Mouse (Mus musculus) c-Kit-positive CD71-negative TER-119-negative erythroid progenitor cells, embryonic 14.5 days (primary cell): Measurements from ENCODE around the gene Inmt.

Source experiments
- DNase-seq: peaks from one replicate; pipeline ENCODE4 v3.0.0-alpha.2; 2013; ENCODE audit warnings: low read depth

The Inmt gene

DNA sequence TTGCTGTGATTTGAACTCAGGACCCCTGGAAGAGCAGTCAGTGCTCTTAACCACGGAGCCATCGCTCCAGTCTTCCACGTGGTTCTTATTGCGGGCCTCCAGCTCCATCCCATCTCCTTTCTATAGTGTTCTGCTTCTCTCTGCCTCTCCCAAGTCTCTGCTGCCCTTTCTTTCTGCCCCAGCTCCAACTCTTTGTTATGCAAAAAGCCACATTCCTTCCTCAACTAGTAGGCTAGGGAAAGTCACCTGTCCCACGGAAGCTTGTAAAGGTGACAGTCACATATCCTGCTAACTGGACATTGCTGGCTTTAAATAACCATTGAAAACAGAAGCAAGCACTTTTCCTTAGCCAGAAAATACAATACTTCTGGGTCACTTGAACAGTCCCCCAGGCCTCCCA lies 5.0 kb downstream of the Inmt start:
- DNase-seq = no peak

DNA sequence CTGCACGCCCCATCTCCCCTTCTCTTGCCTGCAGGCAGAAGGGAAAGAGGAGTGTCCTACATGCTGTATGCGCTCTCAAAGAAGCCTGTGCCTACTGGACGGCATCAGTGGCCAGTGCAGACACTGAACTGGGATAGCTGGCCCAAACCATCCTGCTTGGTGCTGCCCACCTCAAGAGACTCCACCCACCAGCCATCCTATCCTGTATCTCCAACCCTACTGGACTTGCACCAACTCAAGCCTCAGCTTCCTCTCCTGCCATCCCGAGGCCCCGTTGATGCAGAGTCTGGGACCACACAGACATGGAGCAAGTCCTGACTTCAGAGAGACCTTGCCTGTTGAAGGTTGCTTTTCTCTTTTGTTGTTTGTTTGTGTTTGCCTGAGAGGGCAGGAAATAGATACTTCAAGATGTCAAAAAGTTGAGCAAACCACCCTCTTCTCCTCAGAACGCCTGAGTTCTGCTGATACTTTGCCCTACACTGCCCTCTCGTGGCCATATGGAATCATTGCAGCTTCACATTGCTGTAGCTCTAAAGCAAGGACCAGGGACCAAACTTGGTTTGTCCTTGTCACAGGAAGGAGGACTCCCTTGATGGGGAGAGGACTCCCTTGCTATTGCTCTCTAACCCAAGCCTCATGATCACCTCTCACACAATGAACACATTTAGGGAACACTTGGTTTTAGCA lies 7.9 kb downstream of the Inmt start:
- DNase-seq = peak; percentile 72

DNA sequence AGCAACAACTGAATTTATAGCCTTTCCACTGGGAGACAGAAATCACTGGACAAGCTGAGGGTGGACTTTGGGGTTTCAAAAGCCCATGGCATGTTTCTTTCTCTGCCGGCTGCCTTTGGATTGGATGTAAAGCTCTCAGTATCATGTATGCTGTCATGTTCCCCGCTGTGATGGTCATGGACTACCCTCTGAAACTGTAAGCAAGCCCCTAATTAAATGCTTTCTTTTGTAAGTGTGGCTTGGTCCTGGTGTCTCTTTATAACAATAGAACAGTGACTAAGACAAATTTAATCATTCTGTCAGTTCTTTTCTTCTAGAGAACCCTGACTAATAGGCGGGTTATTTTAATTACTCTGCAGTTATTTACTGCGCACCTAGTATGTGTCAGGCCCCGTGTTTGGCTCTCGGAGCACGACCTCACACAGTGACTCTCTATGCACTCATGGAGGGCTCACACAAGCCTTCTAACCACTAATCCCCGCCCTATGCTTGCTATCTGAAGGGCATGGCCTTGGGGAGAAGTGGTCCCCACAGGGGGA lies 11.7 kb downstream of the Inmt start:
- DNase-seq = no peak

DNA sequence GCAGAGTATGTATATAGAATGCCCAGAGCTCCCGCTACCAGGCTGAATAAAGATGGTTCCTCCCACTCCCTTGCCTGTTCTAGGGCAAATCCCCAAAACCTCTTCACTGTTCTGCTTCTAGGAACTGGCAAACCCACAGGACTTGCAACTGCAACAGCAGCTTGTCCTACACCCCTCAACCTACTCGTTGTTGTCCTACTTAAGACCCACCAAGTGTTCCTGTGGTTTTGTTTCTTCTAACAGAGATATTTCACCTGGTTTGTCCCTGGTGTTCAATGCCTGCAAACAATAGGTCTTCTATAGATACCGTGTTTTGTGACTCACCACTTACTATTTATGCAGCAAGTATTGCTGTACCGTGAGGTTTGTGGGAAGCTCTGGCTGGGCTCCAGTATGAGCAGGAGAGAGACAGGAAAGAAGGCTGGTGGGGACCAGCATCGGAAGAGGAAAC lies 13.5 kb downstream of the Inmt start:
- DNase-seq = no peak

DNA sequence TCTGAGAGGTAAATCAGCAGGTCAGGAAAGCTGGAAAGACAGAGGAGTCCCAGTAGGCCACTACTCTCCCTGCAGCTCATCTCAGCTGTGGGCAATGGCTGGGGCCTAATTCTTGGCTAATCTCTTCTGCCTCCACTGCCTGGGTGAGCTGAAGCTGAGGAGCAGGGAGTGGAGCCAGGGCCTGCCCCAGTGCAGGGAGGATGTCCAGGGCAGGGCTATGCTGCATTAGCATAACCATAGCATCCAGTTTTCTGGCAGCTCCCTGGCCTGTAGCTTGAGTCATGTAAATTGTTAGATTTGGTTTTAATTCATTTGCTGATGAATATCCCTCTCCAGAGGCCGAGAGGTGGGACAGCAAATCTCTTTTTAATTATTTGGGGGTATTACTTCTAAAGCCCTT lies 15.6 kb downstream of the Inmt start:
- no peak for DNase-seq

DNA sequence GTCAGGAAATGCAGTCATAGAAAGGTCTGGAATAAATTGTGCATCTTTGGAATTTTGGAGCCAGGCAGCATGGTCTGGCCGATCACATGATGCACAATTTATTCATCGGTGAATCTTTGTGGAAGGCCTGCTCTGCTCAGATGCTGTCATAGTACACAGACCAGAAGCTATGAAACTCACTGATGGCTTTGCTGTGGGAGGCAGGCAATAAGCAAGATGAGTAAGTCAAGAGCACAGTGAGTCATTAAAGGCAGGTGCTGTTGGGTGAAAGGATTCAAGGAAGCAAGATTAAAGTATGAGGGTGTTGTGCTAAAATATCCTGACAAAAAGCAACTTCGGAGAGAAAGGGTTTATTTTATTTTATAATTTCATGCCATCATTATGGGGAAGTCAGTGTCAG lies 22.6 kb downstream of the Inmt start:
- DNase-seq = no peak

DNA sequence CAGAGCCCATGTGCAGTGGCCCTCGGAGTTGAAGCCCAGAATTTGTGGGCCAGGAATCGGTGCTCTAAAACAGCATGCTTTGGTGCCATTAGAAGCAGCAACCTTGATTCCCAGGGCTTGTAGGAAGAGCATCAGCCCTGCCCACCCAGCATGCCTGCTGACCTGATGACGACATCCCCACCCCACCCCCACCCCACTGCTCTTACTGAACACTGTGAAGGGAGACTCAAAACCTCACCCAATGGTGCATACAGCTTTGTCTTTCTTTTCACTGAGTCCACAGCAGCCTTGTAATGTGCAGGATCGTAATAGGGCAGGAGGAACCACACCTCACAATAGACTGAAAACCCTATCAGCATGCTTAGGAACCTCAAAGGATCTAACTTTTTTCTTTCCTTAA lies 28.7 kb downstream of the Inmt start:
- DNase-seq = no peak

DNA sequence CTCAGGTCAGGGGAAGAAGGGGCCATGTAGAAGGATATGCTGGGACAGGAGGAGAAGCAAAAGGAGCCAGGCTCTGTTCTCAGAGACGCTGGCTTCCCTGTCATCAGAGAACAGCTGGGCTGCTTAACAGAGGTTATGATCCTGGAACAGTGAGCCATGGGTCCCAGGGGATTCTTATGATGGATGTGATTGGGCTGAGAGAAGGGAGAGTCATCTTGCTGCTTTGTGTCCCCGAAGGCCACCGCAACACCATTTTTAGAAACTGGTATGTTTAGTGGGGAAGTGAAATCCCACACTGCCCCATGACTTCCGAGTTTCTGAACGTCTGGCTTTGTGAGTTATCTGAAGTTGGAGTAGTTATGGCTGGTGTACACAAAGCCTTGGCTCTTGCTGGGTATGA lies 29.6 kb downstream of the Inmt start:
- DNase-seq = no peak

DNA sequence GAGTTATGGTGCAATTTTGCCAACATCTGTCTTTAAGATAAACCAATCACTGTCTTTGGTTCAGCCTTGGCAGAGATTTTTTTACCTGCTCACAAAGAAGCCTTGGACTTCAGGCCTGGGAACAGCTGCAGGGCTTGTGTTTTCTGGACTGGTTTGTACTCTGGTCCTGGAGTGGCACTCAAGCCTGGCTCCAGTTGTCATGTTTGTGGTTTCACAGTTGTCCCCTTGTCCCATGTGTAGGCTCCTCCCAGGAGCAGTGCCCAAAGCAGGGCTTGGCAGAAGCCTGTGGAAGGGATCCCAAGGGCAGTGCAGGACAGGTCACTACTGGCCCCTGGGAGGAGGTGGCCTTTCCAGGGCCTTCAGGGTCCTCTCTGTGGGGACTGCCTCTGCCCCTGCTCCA lies 36.5 kb downstream of the Inmt start:
- DNase-seq = no peak

DNA sequence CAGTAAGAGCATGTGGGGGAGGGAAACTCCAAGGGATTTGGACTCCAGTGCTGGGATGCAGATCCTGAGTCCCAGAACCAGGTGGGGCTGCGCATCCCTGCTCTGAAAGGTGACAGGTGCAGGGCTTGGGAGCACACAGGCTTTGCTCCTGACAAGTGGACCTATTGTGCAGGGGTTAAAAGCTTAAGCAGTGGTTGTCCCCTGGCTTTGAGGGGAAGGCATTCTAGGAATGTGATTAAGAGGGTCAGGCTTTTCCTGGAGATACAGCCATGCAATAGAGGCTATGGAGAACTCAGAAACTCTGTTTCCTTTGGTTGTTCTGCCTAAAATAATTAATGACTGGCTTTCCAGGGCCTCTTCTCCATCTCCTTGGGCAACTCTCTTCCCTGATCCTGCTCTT lies 41.4 kb downstream of the Inmt start:
- DNase-seq = no peak

DNA sequence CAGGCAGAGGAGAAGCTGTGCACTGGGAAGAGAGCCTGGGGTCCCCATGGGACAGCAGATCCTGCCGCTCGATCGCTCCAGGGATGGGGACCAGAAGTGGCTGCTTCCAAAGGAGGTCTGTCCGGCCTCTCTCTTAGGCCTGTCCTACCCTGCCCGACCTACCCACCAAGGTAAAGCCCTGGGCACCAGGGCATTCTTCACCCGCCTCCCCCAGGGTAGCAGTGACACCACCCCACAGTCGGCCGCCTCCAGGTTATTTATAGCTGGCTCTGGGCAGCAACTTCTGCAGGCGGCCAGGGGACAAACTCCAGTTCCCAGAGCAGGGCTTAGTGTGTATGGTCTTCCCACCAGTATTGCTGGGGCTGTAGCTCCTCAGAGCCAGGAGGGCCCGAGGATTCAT lies 42.0 kb downstream of the Inmt start, which contains the start of gene Crhr2:
Gene Crhr2 (minus strand): TSS at position 223 of the 400 bp plus-strand sequence.
- no peak for DNase-seq

DNA sequence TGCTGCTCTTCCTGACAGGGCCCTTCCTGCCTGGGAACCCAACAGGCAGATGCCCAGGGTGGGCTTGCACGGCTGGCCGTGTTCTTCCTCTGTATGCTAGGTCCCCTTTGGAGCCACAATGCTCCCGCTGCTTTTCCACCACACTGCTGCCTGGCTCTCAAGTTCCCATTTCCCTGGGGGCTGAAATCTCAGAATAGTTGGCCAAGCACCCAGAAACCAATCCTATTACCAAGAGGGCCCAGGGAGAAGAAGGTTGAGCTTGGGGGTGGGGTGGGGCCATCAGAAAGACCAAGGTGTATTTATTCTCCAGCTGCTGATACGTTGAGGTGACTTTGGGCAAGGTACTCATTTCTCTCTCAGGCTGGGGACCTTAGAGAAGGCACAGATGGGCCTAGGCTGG lies 43.5 kb downstream of the Inmt start:
- no peak for DNase-seq

DNA sequence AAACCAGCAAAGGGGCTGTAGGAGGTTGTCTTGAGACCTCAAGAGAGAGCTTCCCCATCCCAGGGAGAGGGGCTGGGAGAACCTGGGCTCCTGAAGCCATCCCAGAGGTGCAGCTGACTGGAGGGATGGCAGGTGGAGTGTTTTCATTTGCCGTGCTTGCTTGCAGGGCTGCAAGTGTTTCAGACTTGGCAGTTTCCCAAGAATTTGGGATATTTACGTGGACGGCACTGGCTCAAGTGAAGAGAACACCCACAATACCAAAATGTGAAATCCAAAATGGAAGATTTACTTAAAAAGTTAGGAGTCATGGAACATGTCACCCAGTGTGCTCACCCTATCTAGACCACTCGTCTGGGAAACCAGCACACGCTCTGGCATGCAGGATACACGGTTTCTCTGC lies 44.2 kb downstream of the Inmt start:
- DNase-seq = no peak

DNA sequence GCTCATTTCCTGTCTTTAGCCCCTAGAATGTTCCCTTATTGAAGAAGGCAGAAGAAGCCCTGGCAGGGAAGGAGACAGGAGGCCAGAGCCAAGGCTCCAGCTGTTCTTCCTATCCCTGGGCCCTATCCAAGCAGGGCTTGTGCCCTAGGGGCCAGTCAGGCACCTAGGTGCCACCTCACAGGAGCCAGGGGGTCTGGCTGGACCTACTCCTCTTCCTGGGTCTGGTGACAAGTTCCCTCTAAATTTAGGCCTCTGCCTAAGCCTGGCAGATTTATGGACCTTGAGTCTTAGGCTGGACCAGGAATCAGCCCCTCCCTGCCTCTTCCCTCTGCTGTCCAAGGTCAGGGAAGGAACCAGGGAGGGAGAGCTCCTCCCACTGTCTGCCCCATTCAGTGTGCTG lies 46.5 kb downstream of the Inmt start:
- DNase-seq = no peak

DNA sequence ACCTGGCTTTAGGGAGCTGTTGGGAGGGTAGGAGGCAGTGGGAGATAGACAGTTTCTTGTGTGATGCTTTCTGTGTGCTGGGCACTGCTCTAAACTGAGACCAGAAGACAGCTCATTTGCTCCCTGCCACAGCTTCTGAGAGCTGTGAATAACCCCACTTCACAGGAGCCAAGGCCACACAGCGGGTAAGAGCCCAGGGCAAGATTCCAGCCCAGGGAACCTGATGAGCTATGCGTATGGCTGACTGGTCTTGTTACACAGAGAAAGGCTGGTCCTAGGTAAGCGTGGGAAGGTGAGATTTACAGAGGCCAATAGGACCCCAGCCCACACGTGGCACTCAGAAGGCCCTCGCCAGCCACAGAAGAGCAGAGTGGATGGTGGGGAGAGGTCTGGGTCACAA lies 48.3 kb downstream of the Inmt start:
- DNase-seq = no peak

DNA sequence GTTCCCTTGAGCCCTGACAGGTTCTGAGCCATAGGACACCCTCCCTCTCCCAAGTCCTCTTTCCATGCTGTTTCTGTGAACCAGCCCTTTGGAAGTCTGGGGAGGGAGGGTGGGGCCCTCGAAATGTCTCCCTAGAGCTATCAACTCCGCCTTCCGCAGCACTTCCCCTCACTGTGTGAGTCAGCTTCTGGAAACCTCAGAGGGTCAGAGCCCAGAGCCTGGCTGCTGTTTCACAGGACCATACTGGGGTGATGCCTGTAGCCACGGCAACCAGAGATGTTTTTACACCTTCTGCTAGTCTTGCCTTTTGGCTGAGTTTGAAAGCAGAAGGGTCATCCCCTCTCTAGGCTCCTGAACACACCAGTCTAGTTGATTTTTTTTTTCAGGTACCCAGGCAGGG lies 51.8 kb downstream of the Inmt start:
- no peak for DNase-seq
